ENCODE assay signal across 9 mouse cellular contexts in genomic region chr11:68485206-68485942, GRCm38 (mm10). TPM values are rescaled to one million over a fixed set of nuclear protein-coding genes. Genes with fewer than 3 reads are reported as not detected.
A peak's percentile ranks its signal among the peaks of the same experiment; 100 is the strongest.
DNase-seq lines count a peak whose midpoint lies in the region; ATAC-seq and TF ChIP-seq lines count a peak whose summit lies in the region.
"Had no signal": no experiment of that assay in that cellular context is flagged by ENCODE, and none has a peak within 500 bp of the region (broad histone marks: within the 10 kb centered on the region; RNA-seq: fewer than 3 reads in every experiment).

No protein-coding gene starts in this region.

- no peak overlapping the region for H3K4me3 ChIP-seq in kidney, embryonic 16.5 days (ENCODE audit: low read length)
- no peak overlapping the region for H3K4me3 ChIP-seq in CH12.LX (replicated peaks in 1 of 3; ENCODE audit: low read depth in 2 of 3, low read length in 2 of 3, poor library complexity in 1 of 3)
- no peak overlapping the region for H3K4me3 ChIP-seq in midbrain, postnatal 0 days (ENCODE audit: low read depth, low read length)
- H3K4me3 ChIP-seq: neural tube, embryonic 12.5 days had no signal

- peak; percentile 13 for DNase-seq in kidney, adult 11 months
- peak; percentile 90 for DNase-seq in CH12.LX (ENCODE audit: extremely low read depth)
- DNase-seq in brain, embryonic 14.5 days (ENCODE audit: low read depth) = peak; percentile 85
- DNase-seq in layer of hippocampus, postnatal 10 days (ENCODE audit: low spot score in 2 of 2) = peak; percentile 25 to 52
- DNase-seq in midbrain, postnatal 0 days (ENCODE audit: low spot score) = peak; percentile 81
- DNase-seq in gastrocnemius, adult 8-10 months (ENCODE audit: low spot score in 2 of 2) = no peak

- H3K9ac ChIP-seq in kidney, embryonic 16.5 days (replicated peaks; ENCODE audit: low read length) = no peak overlapping the region
- no peak overlapping the region for H3K9ac ChIP-seq in CH12.LX (ENCODE audit: insufficient read depth, low read depth)
- H3K9ac ChIP-seq in midbrain, postnatal 0 days (replicated peaks; ENCODE audit: low read length, poor library complexity, severe bottlenecking) = no peak overlapping the region
- H3K9ac ChIP-seq: neural tube, embryonic 12.5 days had no signal

- peak; percentile 94 to 98 for TF ChIP-seq CTCF in CH12.LX (conservative IDR thresholded peaks at IDR 0.05 in 1 of 2, IDR thresholded peaks at IDR 0.05 in 1 of 2; ENCODE audit: low read depth in 2 of 2, low read length in 2 of 2)
- TF ChIP-seq CTCF in brain, embryonic 14.5 days (IDR thresholded peaks at IDR 0.05; ENCODE audit: borderline replicate concordance, extremely low read depth, insufficient read depth, insufficient read length) = peak; percentile 69
- peak; percentile 94 for TF ChIP-seq CTCF in midbrain, postnatal 0 days (IDR thresholded peaks at IDR 0.05)

- H3K36me3 ChIP-seq in kidney, embryonic 16.5 days (ENCODE audit: insufficient read depth, low read length) = no peaks in the 10 kb centered on the region
- peaks cover 0 to 41% of the 10 kb centered on the region in 2 experiments for H3K36me3 ChIP-seq in CH12.LX (replicated peaks in 1 of 2; ENCODE audit: control insufficient read depth in 1 of 2, insufficient read depth in 1 of 2, low read length in 1 of 2)
- no peaks in the 10 kb centered on the region for H3K36me3 ChIP-seq in midbrain, postnatal 0 days (ENCODE audit: insufficient read depth, low read length)
- H3K36me3 ChIP-seq: neural tube, embryonic 12.5 days had no signal

- 37% methylated on average over 8 of the region's 8 CpGs for WGBS in kidney, embryonic 16.5 days
- WGBS in midbrain, postnatal 0 days = 39% methylated on average over 8 of the region's 8 CpGs

- H3K27me3 ChIP-seq in kidney, embryonic 16.5 days (ENCODE audit: insufficient read depth, low read length) = no peaks in the 10 kb centered on the region
- no peaks in the 10 kb centered on the region for H3K27me3 ChIP-seq in CH12.LX (replicated peaks)
- H3K27me3 ChIP-seq in midbrain, postnatal 0 days (ENCODE audit: insufficient read depth, low read length) = no peaks in the 10 kb centered on the region
- H3K27me3 ChIP-seq: neural tube, embryonic 12.5 days had no signal

- no peak for TF ChIP-seq POLR2A in CH12.LX (IDR thresholded peaks at IDR 0.05; ENCODE audit: low read depth, low read length)
- TF ChIP-seq POLR2A in brain, embryonic 14.5 days (IDR thresholded peaks at IDR 0.05; ENCODE audit: borderline replicate concordance, extremely low read depth, insufficient read depth, insufficient read length, poor library complexity, severe bottlenecking) = no peak

- TF ChIP-seq EP300 in CH12.LX (IDR thresholded peaks at IDR 0.05; ENCODE audit: low read length) = peak; percentile 58

- in situ Hi-C loops in CH12.LX (cut with MboI; ENCODE audit: low pct_ligation_motif_present, low pct_unique_long_range_greater_than_20kb, low sequenced_read_pairs) = no loop called here

- no peaks in the 10 kb centered on the region for H3K4me1 ChIP-seq in kidney, embryonic 16.5 days (ENCODE audit: insufficient read depth, low read length)
- H3K4me1 ChIP-seq in CH12.LX (ENCODE audit: control insufficient read depth in 1 of 2, insufficient read depth in 2 of 2) = peaks cover 13 to 63% of the 10 kb centered on the region in 2 experiments
- no peaks in the 10 kb centered on the region for H3K4me1 ChIP-seq in midbrain, postnatal 0 days (ENCODE audit: insufficient read depth, low read length)
- H3K4me1 ChIP-seq: neural tube, embryonic 12.5 days had no signal

- H3K9me3 ChIP-seq in kidney, embryonic 16.5 days (ENCODE audit: low read length) = no peaks in the 10 kb centered on the region
- H3K9me3 ChIP-seq in CH12.LX (replicated peaks; ENCODE audit: low read length) = peaks cover 4% of the 10 kb centered on the region
- no peaks in the 10 kb centered on the region for H3K9me3 ChIP-seq in midbrain, postnatal 0 days (ENCODE audit: low read length)
- H3K9me3 ChIP-seq: neural tube, embryonic 12.5 days had no signal

- no peak for ATAC-seq in kidney, embryonic 16.5 days (ENCODE audit: low FRiP score, low TSS enrichment)
- peak; percentile 77 for ATAC-seq in granulocyte monocyte progenitor cell, adult 5-6 weeks (replicated peaks; ENCODE audit: poor library complexity, severe bottlenecking)
- no peak for ATAC-seq in midbrain, postnatal 0 days (ENCODE audit: low FRiP score)

- dilution Hi-C loops in CH12.LX (cut with MboI; ENCODE audit: extremely low pct_ligation_motif_present, extremely low pct_unique_long_range_greater_than_20kb, low sequenced_read_pairs) = no loop called here

- no peaks in the 10 kb centered on the region for H3K79me2 ChIP-seq in CH12.LX (replicated peaks; ENCODE audit: control insufficient read depth, extremely low read depth, insufficient read depth, poor library complexity, severe bottlenecking)

- TF ChIP-seq RAD21 in CH12.LX (IDR thresholded peaks at IDR 0.05; ENCODE audit: low read depth, low read length) = peak; percentile 97

- H3K4me2 ChIP-seq in kidney, embryonic 16.5 days (replicated peaks; ENCODE audit: low read depth, low read length) = no peak overlapping the region
- peak overlapping the region; percentile 30; the same call in 1 of the 2 replicates for H3K4me2 ChIP-seq in CH12.LX (ENCODE audit: insufficient read depth, low read depth, poor library complexity, severe bottlenecking)
- no peak overlapping the region for H3K4me2 ChIP-seq in midbrain, postnatal 0 days (ENCODE audit: low read depth, low read length, poor library complexity, severe bottlenecking)
- H3K4me2 ChIP-seq: neural tube, embryonic 12.5 days had no signal

- H3K27ac ChIP-seq in kidney, embryonic 16.5 days (ENCODE audit: low read length) = no peak overlapping the region
- peak overlapping the region; percentile 56; the same call in 1 of the 2 replicates for H3K27ac ChIP-seq in CH12.LX (ENCODE audit: insufficient read depth, low read depth)
- H3K27ac ChIP-seq in midbrain, postnatal 0 days (ENCODE audit: low read depth, low read length) = no peak overlapping the region
- H3K27ac ChIP-seq: neural tube, embryonic 12.5 days had no signal

TF ChIP-seq in CH12.LX, 34 proteins besides CTCF, POLR2A, EP300 and RAD21 (continues in another document):
- no peak for TF ChIP-seq UBTF (IDR thresholded peaks at IDR 0.05; ENCODE audit: low read depth, low read length)
- peak; percentile 49; the same call in 1 of the 2 replicates for TF ChIP-seq JUND (conservative IDR thresholded peaks at IDR 0.05; ENCODE audit: low read depth, low read length)
- TF ChIP-seq CHD2 (IDR thresholded peaks at IDR 0.05; ENCODE audit: low read length) = 0 out of 2 replicates have a peak, but pooled peaks have one; percentile 32
- TF ChIP-seq TCF12 (IDR thresholded peaks at IDR 0.05; ENCODE audit: low read depth, low read length) = peak; percentile 3; the same call in 1 of the 2 replicates
- TF ChIP-seq SIN3A (IDR thresholded peaks at IDR 0.05; ENCODE audit: low read length) = peak; percentile 4; the same call in 1 of the 2 replicates
- peak; percentile 34 for TF ChIP-seq BHLHE40 (IDR thresholded peaks at IDR 0.05; ENCODE audit: low read depth, low read length)
- peak; percentile 78 for TF ChIP-seq ETS1 (conservative IDR thresholded peaks at IDR 0.05; ENCODE audit: low read depth, low read length)
- TF ChIP-seq IRF4 (IDR thresholded peaks at IDR 0.05; ENCODE audit: low read depth, low read length) = peak; percentile 65; the same call in 1 of the 2 replicates
- TF ChIP-seq USF2 (conservative IDR thresholded peaks at IDR 0.05; ENCODE audit: low read depth, low read length) = no peak
- peak; percentile 92 for TF ChIP-seq ZC3H11A (IDR thresholded peaks at IDR 0.05; ENCODE audit: low read depth, low read length)
- TF ChIP-seq MAX (IDR thresholded peaks at IDR 0.05; ENCODE audit: low read length) = no peak; the same call in 1 of the 2 replicates
- TF ChIP-seq ELF1 (IDR thresholded peaks at IDR 0.05; ENCODE audit: low read depth, low read length) = 0 out of 2 replicates have a peak, but pooled peaks have one; percentile 5
- no peak for TF ChIP-seq ZMIZ1 (IDR thresholded peaks at IDR 0.05; ENCODE audit: low read depth, low read length)
- peak; percentile 41; the same call in 1 of the 2 replicates for TF ChIP-seq MXI1 (IDR thresholded peaks at IDR 0.05; ENCODE audit: low read depth, low read length)
- TF ChIP-seq SMC3 (IDR thresholded peaks at IDR 0.05; ENCODE audit: low read depth, low read length) = peak; percentile 97
- TF ChIP-seq MAFK (IDR thresholded peaks at IDR 0.05; ENCODE audit: insufficient replicate concordance, low read length) = no peak
- no peak for TF ChIP-seq ZKSCAN1 (IDR thresholded peaks at IDR 0.05; ENCODE audit: borderline replicate concordance, low read depth, low read length)
- TF ChIP-seq MYC (IDR thresholded peaks at IDR 0.05; ENCODE audit: low read depth, low read length) = peak; percentile 84

RNA-seq across cellular contexts. Expression of gene Pik3r6, which starts 17.4 kb away (rescaled TPM):
- 5.0 and 5.9 TPM in 2 replicates for polyA plus RNA-seq in kidney, embryonic 16.5 days (2015; fragmentation: Nextera tagmentation; extraction: Ambion mirVana)
- 88.4 and 102 TPM in 2 replicates for total RNA-seq in CH12.LX (2012; rRNA removed)
- total RNA-seq in CH12.LX (2014; rRNA removed) = 80.9 and 82.9 TPM in 2 replicates
- 90.2 and 95.9 TPM in 2 replicates for polyA plus RNA-seq in CH12.LX (2012; ENCODE audit: insufficient read length, low read depth)
- 2.2 and 2.4 TPM in 2 replicates for polyA plus RNA-seq in brain, embryonic 14.5 days (2012; rRNA removed)
- total RNA-seq in granulocyte monocyte progenitor cell, adult 5-6 weeks (2014; fragmentation: Nextera tagmentation) = 5.7 and 7.8 TPM in 2 replicates
- total RNA-seq in granulocyte monocyte progenitor cell, adult 5-6 weeks (2017) = 9.7 and 16.4 TPM in 2 replicates
- total RNA-seq in layer of hippocampus, postnatal 10 days (2021) = 1 to 10 TPM; 2.0 to 2.5 TPM
- total RNA-seq in midbrain, postnatal 0 days (2014; rRNA removed) = 1.8 and 2.2 TPM in 2 replicates
- 1.2 and 1.5 TPM in 2 replicates for polyA plus RNA-seq in midbrain, postnatal 0 days (2015; fragmentation: Nextera tagmentation; extraction: Ambion mirVana)
- 1 to 10 TPM in 1 of 4 experiments, under 1 TPM in 3; 0.58 to 1.2 (median 0.74) TPM for total RNA-seq in gastrocnemius, adult 8-10 months (2022)

RNA-seq across cellular contexts. Expression of gene Pik3r5, which starts 53.5 kb away (rescaled TPM):
- 0.27 and 0.77 TPM in 2 replicates for polyA plus RNA-seq in kidney, embryonic 16.5 days (2015; fragmentation: Nextera tagmentation; extraction: Ambion mirVana)
- total RNA-seq in CH12.LX (2012; rRNA removed) (5.7 and 8.3 TPM in 2 replicates), CH12.LX (2014; rRNA removed) (2.9 and 3.5 TPM in 2 replicates)
- polyA plus RNA-seq in CH12.LX (2012; ENCODE audit: insufficient read length, low read depth) = 7.3 and 9.4 TPM in 2 replicates
- polyA plus RNA-seq in brain, embryonic 14.5 days (2012; rRNA removed) = 0.32 and 0.74 TPM in 2 replicates
- total RNA-seq in granulocyte monocyte progenitor cell, adult 5-6 weeks (2014; fragmentation: Nextera tagmentation) = 16.5 TPM in 2 replicates
- total RNA-seq in granulocyte monocyte progenitor cell, adult 5-6 weeks (2017) = 4.4 and 9.0 TPM in 2 replicates
- total RNA-seq in layer of hippocampus, postnatal 10 days (2021) = 1 to 10 TPM; 1.2 to 1.6 TPM
- 1.0 and 1.4 TPM in 2 replicates for total RNA-seq in midbrain, postnatal 0 days (2014; rRNA removed)
- polyA plus RNA-seq in midbrain, postnatal 0 days (2015; fragmentation: Nextera tagmentation; extraction: Ambion mirVana) = 0.23 and 0.52 TPM in 2 replicates
- under 1 TPM; 0.22 to 0.56 (median 0.43) TPM for total RNA-seq in gastrocnemius, adult 8-10 months (2022)

Comparison
In these comparisons a context has a peak if more than half of its experiments do, and no peak if none do; other contexts are left out.
1. DNase-seq: peak in kidney, adult 11 months (single experiment), CH12.LX (single experiment), brain, embryonic 14.5 days (single experiment), layer of hippocampus, postnatal 10 days (2 of 2) and midbrain, postnatal 0 days (single experiment); none in gastrocnemius, adult 8-10 months (0 of 2).
2. RNA of gene Pik3r6, which starts 17.4 kb away (total RNA-seq): 80.9 to 102 TPM in CH12.LX; 5.7 to 16.4 TPM in granulocyte monocyte progenitor cell, adult 5-6 weeks, 2.0 to 2.5 TPM in layer of hippocampus, postnatal 10 days, 1.8 to 2.2 TPM in midbrain, postnatal 0 days and 0.58 to 1.2 TPM in gastrocnemius, adult 8-10 months; every median in the first group is over 4 times any median in the second.
3. Peak in every context shown above with its lines, with median percentiles within 50 percentile points of each other: CTCF ChIP-seq.